Mouse (Mus musculus): ENCODE data around the gene Tnfrsf1b.

DNA sequence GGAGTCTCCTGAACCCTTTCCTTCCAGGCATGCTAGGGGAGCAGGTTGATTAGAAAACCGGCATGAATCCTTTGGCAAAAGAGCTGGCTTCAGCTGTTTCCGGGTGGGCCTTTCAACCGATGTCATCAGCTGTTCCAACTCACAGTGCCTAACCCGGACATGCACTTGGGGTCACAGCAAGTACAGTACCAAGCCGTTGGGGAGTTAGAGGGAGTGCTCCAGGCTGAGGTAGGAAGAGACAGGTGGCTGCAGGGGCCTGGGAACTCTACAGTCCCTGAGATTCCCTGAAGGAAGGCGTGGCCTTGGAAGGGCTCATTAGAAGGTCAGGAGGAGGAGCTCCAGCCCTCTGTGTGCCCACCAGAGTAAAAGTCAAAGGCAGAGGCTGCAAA, 31.9 kb downstream of the Tnfrsf1b start:
- TF ChIP-seq POLR2A (IDR thresholded peaks at IDR 0.05; ENCODE audit: borderline replicate concordance, low read depth, low read length): no peak
- no peak for TF ChIP-seq CTCF (IDR thresholded peaks at IDR 0.05; ENCODE audit: low read depth, low read length)

All from bone marrow macrophage, adult 2 months (primary cell).